Mouse (Mus musculus) stomach, embryonic 14.5 days (tissue): ENCODE measurements around the gene Gm12248. TPM values are rescaled to one million over a fixed set of nuclear protein-coding genes. Genes with fewer than 3 reads are reported as not detected.
A peak's percentile ranks its signal among the peaks of the same experiment; 100 is the strongest.

Experiments
- ATAC-seq: fragments of 200-750 bp; cut with Nextera tagmentation; 2 replicates; pipeline ENCODE4 v1.8.0; 2017; ENCODE audit warnings: low read depth, moderate TSS enrichment; ENCODE audit not compliant: insufficient number of reproducible peaks, insufficient read depth, low FRiP score
- H3K27ac ChIP-seq: fragments of 300-500 bp; sonication (generic); 2 replicates; pipeline ENCODE4 v1.5.1; 2014; ENCODE audit warnings: mild to moderate bottlenecking, low read length, moderate library complexity, mixed read lengths
- H3K27me3 ChIP-seq: fragments of 300-500 bp; sonication (generic); 2 replicates; pipeline ENCODE4 v1.6.1; 2014; ENCODE audit warnings: low read length, control low read depth, mixed read lengths; ENCODE audit not compliant: control insufficient read depth, insufficient read depth
- H3K36me3 ChIP-seq: fragments of 300-500 bp; sonication (generic); 2 replicates; pipeline ENCODE4 v1.6.1; 2014; ENCODE audit warnings: mild to moderate bottlenecking, control low read depth, low read length, moderate library complexity, mixed read lengths; ENCODE audit not compliant: control insufficient read depth, insufficient read depth
- H3K4me1 ChIP-seq: fragments of 300-500 bp; sonication (generic); 2 replicates; pipeline ENCODE4 v1.6.1; 2014; ENCODE audit warnings: low read length, control low read depth, mixed read lengths; ENCODE audit not compliant: control insufficient read depth, insufficient read depth
- H3K4me2 ChIP-seq: fragments of 300-500 bp; sonication (generic); replicated peaks from 2 replicates; pipeline ENCODE4 v1.6.1; 2014; ENCODE audit warnings: low read depth, low read length, control low read depth
- H3K4me3 ChIP-seq: fragments of 300-500 bp; sonication (generic); 2 replicates; pipeline ENCODE4 v1.5.1; 2014; ENCODE audit warnings: low read depth, low read length, control low read depth
- H3K9ac ChIP-seq: fragments of 300-500 bp; sonication (generic); replicated peaks from 2 replicates; pipeline ENCODE4 v1.6.1; 2014; ENCODE audit warnings: low read depth, mild to moderate bottlenecking, control low read depth, low read length, moderate library complexity, mixed read lengths
- H3K9me3 ChIP-seq: fragments of 300-500 bp; sonication (generic); 2 replicates; pipeline ENCODE4 v1.6.1; 2016; ENCODE audit warnings: low read depth, low read length, control low read depth; ENCODE audit not compliant: control insufficient read depth
- WGBS: fragments of 180-500 bp; shearing (Covaris S2); extraction: QIAGEN DNeasy Blood & Tissue Kit; methylation state at CpG from one replicate; pipeline ENCODE4 v1.1.7; 2014; 5-methylcytosine and 5-hydroxymethylcytosine counted together
- polyA plus RNA-seq: library from polyadenylated mRNA; unstranded; fragments of >200 nt; fragmentation: Nextera tagmentation; extraction: Ambion mirVana; gene quantifications from 2 replicates; pipeline ENCODE4 v1.2.1, GENCODE M21; 2014

Gene Gm12248
- polyA plus RNA-seq, 1 experiment from 2014 or later, result not detected

GRCm38 (mm10) chr11:58024271-58024670 lies 68.7 kb downstream of the Gm12248 start:
- H3K4me1 ChIP-seq, result peaks cover 26% of the 10 kb centered on the region
- WGBS, result 72% methylated on average over 1 of the region's 1 CpGs
- no peak for ATAC-seq

GRCm38 (mm10) chr11:58021618-58022017 lies 71.3 kb downstream of the Gm12248 start:
- WGBS, result 11% methylated on average over 2 of the region's 2 CpGs
- Histone ChIP-seq H3K9ac (no peak overlapping the region), H3K9me3 (no peaks in the 10 kb centered on the region), H3K27me3 (no peaks in the 10 kb centered on the region), H3K4me3 (no peak overlapping the region), H3K4me2 (0 out of 2 replicates have a peak overlapping the region, but pooled peaks have one; percentile 1), H3K27ac (peak overlapping the region; percentile 73), H3K36me3 (no peaks in the 10 kb centered on the region), H3K4me1 (peaks cover 44% of the 10 kb centered on the region)
- 0 out of 2 replicates have a peak, but pooled peaks have one; percentile 38 for ATAC-seq

More at GRCm38 (mm10) chr11:58024271-58024670, 68.7 kb downstream of the Gm12248 start:
- H3K4me2 ChIP-seq, result no peak overlapping the region
- no peaks in the 10 kb centered on the region for H3K36me3 ChIP-seq
- no peaks in the 10 kb centered on the region for H3K9me3 ChIP-seq
- H3K27ac ChIP-seq, result no peak overlapping the region
- no peaks in the 10 kb centered on the region for H3K27me3 ChIP-seq
- H3K9ac ChIP-seq, result no peak overlapping the region
- no peak overlapping the region for H3K4me3 ChIP-seq

GRCm38 (mm10) chr11:58021095-58021494 lies 71.8 kb downstream of the Gm12248 start:
- H3K4me3 ChIP-seq, result no peak overlapping the region
- H3K4me2 ChIP-seq, result 0 out of 2 replicates have a peak overlapping the region, but pooled peaks have one; percentile 1

GRCm38 (mm10) chr11:58018701-58019100 lies 74.2 kb downstream of the Gm12248 start:
- Histone ChIP-seq H3K27ac (no peak overlapping the region), H3K4me1 (peaks cover 53% of the 10 kb centered on the region), H3K4me2 (no peak overlapping the region), H3K27me3 (no peaks in the 10 kb centered on the region), H3K36me3 (no peaks in the 10 kb centered on the region), H3K9me3 (no peaks in the 10 kb centered on the region), H3K4me3 (no peak overlapping the region), H3K9ac (no peak overlapping the region)
- WGBS, result 82% methylated on average over 4 of the region's 4 CpGs
- ATAC-seq, result no peak

More at GRCm38 (mm10) chr11:58021095-58021494, 71.8 kb downstream of the Gm12248 start:
- peaks cover 47% of the 10 kb centered on the region for H3K4me1 ChIP-seq
- no peaks in the 10 kb centered on the region for H3K27me3 ChIP-seq
- peak overlapping the region; percentile 73 for H3K27ac ChIP-seq
- no peaks in the 10 kb centered on the region for H3K9me3 ChIP-seq
- 34% methylated on average over 1 of the region's 1 CpGs for WGBS
- no peak overlapping the region for H3K9ac ChIP-seq
- ATAC-seq, result no peak
- no peaks in the 10 kb centered on the region for H3K36me3 ChIP-seq

- Histone ChIP-seq H3K27ac (no peak overlapping the region), H3K9ac (no peak overlapping the region), H3K4me1 (peaks cover 54% of the 10 kb centered on the region), H3K4me2 (no peak overlapping the region), H3K9me3 (no peaks in the 10 kb centered on the region), H3K27me3 (no peaks in the 10 kb centered on the region), H3K36me3 (no peaks in the 10 kb centered on the region), H3K4me3 (no peak overlapping the region)
- 55% methylated on average over 2 of the region's 2 CpGs for WGBS
- no peak for ATAC-seq
Measured at GRCm38 (mm10) chr11:58018287-58018686, 74.6 kb downstream of the Gm12248 start.

GRCm38 (mm10) chr11:58017422-58017821 lies 75.5 kb downstream of the Gm12248 start:
- H3K27me3 ChIP-seq, result no peaks in the 10 kb centered on the region
- no peak for ATAC-seq
- H3K4me1 ChIP-seq, result peaks cover 54% of the 10 kb centered on the region
- WGBS, result 53% methylated on average over 1 of the region's 1 CpGs
- no peaks in the 10 kb centered on the region for H3K9me3 ChIP-seq
- H3K4me3 ChIP-seq, result no peak overlapping the region
- no peak overlapping the region for H3K9ac ChIP-seq
- peak overlapping the region; percentile 29; the same call in 1 of the 2 replicates for H3K27ac ChIP-seq
- H3K4me2 ChIP-seq, result no peak overlapping the region
- H3K36me3 ChIP-seq, result no peaks in the 10 kb centered on the region

GRCm38 (mm10) chr11:58016371-58016770 lies 76.6 kb downstream of the Gm12248 start:
- Histone ChIP-seq H3K9me3 (no peaks in the 10 kb centered on the region), H3K9ac (no peak overlapping the region), H3K4me2 (no peak overlapping the region), H3K4me3 (no peak overlapping the region), H3K36me3 (no peaks in the 10 kb centered on the region), H3K27me3 (no peaks in the 10 kb centered on the region), H3K4me1 (peaks cover 49% of the 10 kb centered on the region), H3K27ac (no peak overlapping the region; the same call in 1 of the 2 replicates)
- ATAC-seq, result no peak
- 43% methylated on average over 3 of the region's 3 CpGs for WGBS

GRCm38 (mm10) chr11:58015339-58015738 lies 77.6 kb downstream of the Gm12248 start:
- no peak overlapping the region for H3K4me2 ChIP-seq
- peaks cover 48% of the 10 kb centered on the region for H3K4me1 ChIP-seq
- no peak for ATAC-seq
- WGBS, result 66% methylated on average over 2 of the region's 2 CpGs
- no peak overlapping the region for H3K4me3 ChIP-seq
- no peak overlapping the region for H3K27ac ChIP-seq
- no peaks in the 10 kb centered on the region for H3K36me3 ChIP-seq
- no peak overlapping the region for H3K9ac ChIP-seq
- H3K27me3 ChIP-seq, result no peaks in the 10 kb centered on the region
- H3K9me3 ChIP-seq, result no peaks in the 10 kb centered on the region

GRCm38 (mm10) chr11:58014604-58015003 lies 78.3 kb downstream of the Gm12248 start:
- Histone ChIP-seq H3K27ac (no peak overlapping the region), H3K4me3 (no peak overlapping the region), H3K4me2 (no peak overlapping the region), H3K9me3 (no peaks in the 10 kb centered on the region), H3K9ac (no peak overlapping the region), H3K36me3 (no peaks in the 10 kb centered on the region), H3K27me3 (no peaks in the 10 kb centered on the region), H3K4me1 (peaks cover 46% of the 10 kb centered on the region)
- 42% methylated on average over 1 of the region's 1 CpGs for WGBS
- no peak for ATAC-seq
